Mouse (Mus musculus): Measurements from ENCODE around the gene Cdh1.
A peak's percentile ranks its signal among the peaks of the same experiment; 100 is the strongest.

The Cdh1 gene

GRCm38 (mm10) chr8:106651994-106652393 is 48.8 kb downstream of the Cdh1 start:
- no peak for DNase-seq (ENCODE audit: low spot score in 2 of 2)

DNA sequence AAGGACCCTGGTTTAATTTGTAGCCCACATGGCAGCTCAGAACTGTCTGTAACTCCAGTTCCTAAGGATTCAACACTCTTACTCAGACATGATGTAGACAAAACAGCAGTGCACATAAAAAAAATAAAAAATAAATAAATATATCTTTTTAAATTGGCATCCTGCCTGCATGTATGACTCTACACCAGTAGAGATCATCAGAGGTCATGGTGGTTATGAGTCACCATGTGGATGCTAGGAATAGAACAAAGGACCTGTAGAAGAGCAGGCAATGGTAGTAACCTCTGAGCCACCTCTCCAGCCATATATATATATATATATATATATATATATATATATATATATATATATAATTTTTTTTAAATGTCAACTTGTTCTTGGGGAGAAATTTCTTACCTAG is 52.9 kb downstream of the Cdh1 start:
- no peak for DNase-seq (ENCODE audit: low spot score in 2 of 2)

DNA sequence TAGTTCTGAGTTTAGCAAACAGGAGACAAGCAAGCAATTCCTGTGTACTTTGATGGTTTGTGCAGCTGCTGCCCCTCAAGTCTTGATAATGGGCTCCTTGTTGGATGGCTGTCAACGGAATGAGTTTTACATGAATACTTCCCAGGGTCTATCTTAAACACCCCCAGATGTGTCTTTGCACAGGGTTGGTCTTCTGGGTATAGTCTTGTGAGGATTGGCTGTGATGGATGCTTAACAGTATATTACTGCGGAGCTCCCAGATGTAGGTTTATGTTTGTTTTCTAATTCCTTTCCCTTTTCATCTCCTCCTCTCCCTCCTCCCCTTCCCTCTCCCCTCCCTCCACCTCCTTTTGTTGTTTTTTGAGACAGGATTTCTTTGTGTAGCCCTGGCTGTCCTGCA is 69.6 kb downstream of the Cdh1 start:
- no peak for DNase-seq (ENCODE audit: low spot score in 2 of 2)

DNA sequence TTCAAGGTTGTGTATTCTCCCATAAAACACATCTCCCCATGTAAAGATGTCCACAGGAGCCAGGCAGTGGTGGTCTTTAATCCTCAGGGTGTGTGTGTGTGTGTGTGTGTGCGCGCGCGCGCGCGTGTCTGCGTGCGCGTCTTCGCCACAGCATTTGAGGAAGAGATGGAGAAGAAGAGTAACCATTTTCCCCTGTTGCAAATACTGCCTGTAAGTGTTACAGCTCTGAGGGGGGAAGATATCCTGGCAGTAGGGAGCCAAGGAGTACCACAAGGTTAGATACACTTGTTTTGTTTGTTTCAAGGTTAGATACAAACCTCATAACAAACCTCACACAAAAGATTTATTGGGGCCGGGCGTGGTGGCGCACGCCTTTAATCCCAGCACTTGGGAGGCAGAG is 71.2 kb downstream of the Cdh1 start:
- DNase-seq (ENCODE audit: low spot score in 2 of 2): no peak

- DNase-seq (ENCODE audit: low spot score in 2 of 2): no peak
These were observed 71.7 kb downstream of the Cdh1 start for GRCm38 (mm10) chr8:106674894-106675293.

- peak; percentile 86 to 94 for DNase-seq (ENCODE audit: low spot score in 2 of 2)
These were observed 80.0 kb downstream of the Cdh1 start, which contains the start of gene Tango6 for GRCm38 (mm10) chr8:106682971-106683668. Tango6 (plus strand) TSS chr8:106683068.

GRCm38 (mm10) chr8:106684387-106684786 is 81.2 kb downstream of the Cdh1 start:
- DNase-seq (ENCODE audit: low spot score in 2 of 2): no peak

- DNase-seq (ENCODE audit: low spot score in 2 of 2): no peak
These were observed 84.3 kb downstream of the Cdh1 start for GRCm38 (mm10) chr8:106687479-106687878.

GRCm38 (mm10) chr8:106697748-106698248 is 94.6 kb downstream of the Cdh1 start:
- DNase-seq (ENCODE audit: low spot score in 2 of 2): no peak

DNA sequence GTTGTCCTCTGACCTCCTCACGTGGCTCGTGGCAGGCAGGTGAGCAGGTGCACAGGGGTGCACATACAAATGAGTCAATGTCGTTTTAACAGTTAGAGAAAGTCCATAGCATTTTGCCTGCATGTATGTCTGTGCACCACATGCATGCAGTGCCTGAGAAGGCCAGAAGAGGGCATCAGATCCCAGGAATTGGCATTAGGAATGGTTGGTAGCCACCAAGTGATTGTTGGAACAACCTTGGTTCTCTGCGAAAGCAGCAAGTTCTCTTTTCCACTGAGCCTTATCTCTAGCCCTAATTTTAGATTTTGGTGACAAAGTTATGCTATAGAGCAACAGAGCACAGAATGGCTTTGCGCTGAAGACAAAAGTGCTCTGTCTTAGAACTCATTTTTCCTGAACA is 96.4 kb downstream of the Cdh1 start:
- peak; percentile 57 to 73 for DNase-seq (ENCODE audit: low spot score in 2 of 2)

DNA sequence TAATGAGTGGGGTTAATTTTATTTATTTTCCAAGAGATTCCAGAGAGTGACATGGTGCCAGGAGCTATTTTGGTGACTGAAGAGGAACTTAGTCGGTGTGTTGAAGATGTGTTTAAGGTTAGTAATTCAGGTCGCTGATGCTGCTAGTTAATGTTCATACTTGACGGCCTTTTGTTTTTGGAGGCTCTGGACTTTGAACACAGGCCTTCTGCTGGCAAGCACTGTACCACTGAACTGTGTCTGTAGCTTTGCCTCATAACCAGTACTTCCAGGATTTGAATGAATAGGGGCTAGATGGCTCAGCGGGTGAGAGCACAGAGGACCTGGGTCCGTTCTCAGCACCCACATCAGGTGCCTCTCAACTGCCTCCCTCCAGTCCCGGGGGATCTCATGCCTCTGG is 97.0 kb downstream of the Cdh1 start:
- DNase-seq (ENCODE audit: low spot score in 2 of 2): no peak

GRCm38 (mm10) chr8:106701360-106701759 is 98.2 kb downstream of the Cdh1 start:
- DNase-seq (ENCODE audit: low spot score in 2 of 2): no peak

GRCm38 (mm10) chr8:106704199-106704900 is 101.2 kb downstream of the Cdh1 start:
- DNase-seq (ENCODE audit: low spot score in 2 of 2): no peak

DNA sequence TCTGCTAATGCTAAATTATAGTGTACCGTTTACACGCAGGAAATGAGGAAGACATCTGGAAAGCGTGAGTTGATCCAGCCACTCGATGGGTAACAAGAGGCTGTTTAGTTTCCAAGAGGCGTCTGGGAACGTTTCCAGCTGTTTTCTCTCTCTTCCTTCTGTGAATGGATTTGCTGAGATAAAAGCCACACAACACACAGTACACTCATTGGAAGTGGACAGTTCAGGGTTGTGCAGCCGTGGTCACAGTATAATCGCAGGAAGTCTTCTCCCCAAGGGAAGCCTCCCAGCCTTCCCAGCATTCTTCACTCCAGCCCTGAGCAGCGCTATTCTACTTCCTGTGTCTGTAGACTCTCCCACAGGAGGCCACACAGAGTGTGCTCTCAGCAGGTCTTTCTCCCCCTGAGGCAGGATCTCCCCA is 101.8 kb downstream of the Cdh1 start:
- DNase-seq (ENCODE audit: low spot score in 2 of 2): peak in 1 of 2 experiments; percentile 20

DNA sequence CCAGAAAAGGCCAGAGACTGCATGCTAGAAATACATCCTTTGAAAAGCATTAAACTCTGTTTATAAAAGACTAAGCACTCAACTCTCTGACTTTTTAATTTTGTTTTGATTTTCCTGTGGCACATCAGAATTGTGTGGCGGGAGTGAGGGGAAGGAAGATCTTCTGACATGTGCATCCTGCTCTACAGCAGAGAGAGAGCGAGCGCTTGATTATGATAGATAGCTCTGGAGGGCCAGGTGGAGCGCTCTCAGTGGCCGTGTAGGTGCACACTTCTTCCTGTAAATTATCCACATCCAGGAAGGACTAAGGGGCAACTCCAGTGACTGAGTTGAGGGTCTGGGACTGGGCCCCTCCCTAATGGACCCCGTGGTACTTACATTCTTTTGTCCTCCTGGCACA is 103.0 kb downstream of the Cdh1 start:
- DNase-seq (ENCODE audit: low spot score in 2 of 2): no peak

DNA sequence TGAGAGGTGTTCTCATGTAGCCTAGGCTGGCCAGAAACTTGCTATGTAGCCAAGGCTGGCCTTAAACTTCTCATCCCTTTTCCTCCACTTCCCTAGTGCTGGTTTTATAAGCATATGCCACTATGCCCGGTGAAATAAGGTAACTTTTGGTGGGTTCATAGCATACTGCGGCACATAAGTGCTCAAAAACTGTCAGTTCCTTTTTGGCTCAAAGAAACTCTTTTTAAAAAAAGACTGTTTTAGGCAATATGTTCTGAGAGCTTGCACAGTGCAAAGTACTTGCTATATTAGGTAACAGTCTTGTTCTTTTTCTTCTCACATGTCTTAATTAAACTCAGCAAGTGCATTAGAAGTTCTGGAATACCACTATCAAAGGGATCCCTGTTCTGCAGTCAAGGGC is 106.9 kb downstream of the Cdh1 start:
- no peak for DNase-seq (ENCODE audit: low spot score in 2 of 2)

- DNase-seq (ENCODE audit: low spot score in 2 of 2): no peak
These were observed 109.3 kb downstream of the Cdh1 start for GRCm38 (mm10) chr8:106712487-106712886.

- no peak for DNase-seq (ENCODE audit: low spot score in 2 of 2)
These were observed 111.1 kb downstream of the Cdh1 start for GRCm38 (mm10) chr8:106714297-106714696.

- DNase-seq (ENCODE audit: low spot score in 2 of 2): peak; percentile 36 to 83
These were observed 114.9 kb downstream of the Cdh1 start for GRCm38 (mm10) chr8:106718091-106718500.

Measured in spleen, postnatal 10 days (tissue).